Mouse (Mus musculus) frontal cortex, postnatal 14 days (tissue): Measurements from ENCODE around the gene Rasgrf2.
"Not testable (repeated sequence)": the region's sequence is repeated elsewhere in the genome, so short reads cannot be mapped to it uniquely, and the experiment has no call there.

Experiments
- DNase-seq, 2 experiments: peaks; one replicate each; pipeline ENCODE4 v3.0.0; 2022; ENCODE audit warnings: low spot score in 2 of 2

Gene Rasgrf2

GRCm38 (mm10) chr13:92131384-92132150 lies at the start of gene Rasgrf2:
Gene Rasgrf2 (minus strand): TSS chr13:92131656.
- peak; percentile 29 to 51 for DNase-seq

- DNase-seq = not testable (repeated sequence)
These were observed 41.2 kb upstream of the Rasgrf2 start for GRCm38 (mm10) chr13:92172686-92173085.

- no peak for DNase-seq
These were observed 19.1 kb upstream of the Rasgrf2 start for GRCm38 (mm10) chr13:92150551-92150950.

GRCm38 (mm10) chr13:92148858-92149257 lies 17.4 kb upstream of the Rasgrf2 start:
- no peak for DNase-seq

DNA sequence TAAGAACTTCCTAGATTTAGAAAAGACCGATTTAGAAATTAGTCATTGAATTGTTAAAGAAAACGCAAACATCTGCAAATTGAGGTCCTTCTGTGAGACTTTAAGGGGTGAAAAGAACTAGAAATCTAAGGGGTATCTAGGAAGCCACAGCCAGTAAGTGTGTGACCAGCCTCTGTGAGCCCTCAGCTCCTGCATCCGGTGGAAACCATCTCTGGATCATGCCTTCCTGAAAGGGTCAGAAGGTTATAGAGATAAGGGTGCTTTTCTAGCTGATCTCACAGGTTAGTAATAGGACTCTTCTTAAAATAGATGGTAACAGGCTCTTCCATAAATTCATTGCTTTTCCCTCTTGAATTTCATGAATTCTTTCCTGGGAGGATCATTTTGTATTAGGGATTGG lies 3.3 kb upstream of the Rasgrf2 start:
- DNase-seq = no peak

GRCm38 (mm10) chr13:92132599-92132998 lies 1.1 kb upstream of the Rasgrf2 start:
- DNase-seq = no peak

DNA sequence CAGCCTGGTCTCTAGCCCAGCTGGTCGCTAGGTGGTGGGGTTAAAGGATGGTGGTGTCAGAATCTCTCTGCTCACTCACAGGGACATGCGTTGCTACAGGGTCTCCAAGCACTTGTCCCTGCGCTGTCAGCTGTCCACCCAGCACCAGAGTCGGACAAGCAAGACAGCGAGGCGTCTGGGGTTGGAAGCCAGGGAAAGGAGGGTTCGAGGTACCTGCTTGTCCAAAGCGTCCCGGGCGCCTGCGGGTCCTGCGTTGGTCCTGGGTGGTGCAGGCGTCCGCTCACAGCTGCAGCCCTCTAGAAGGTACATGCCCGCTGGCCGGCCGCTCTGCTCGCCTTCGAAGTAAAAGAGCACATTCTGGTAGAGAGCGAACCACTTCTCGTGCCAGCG lies 467 bp downstream of the Rasgrf2 start:
- DNase-seq = peak; percentile 7 to 16

- DNase-seq = no peak
These were observed 1.6 kb downstream of the Rasgrf2 start for GRCm38 (mm10) chr13:92129877-92130276.

DNA sequence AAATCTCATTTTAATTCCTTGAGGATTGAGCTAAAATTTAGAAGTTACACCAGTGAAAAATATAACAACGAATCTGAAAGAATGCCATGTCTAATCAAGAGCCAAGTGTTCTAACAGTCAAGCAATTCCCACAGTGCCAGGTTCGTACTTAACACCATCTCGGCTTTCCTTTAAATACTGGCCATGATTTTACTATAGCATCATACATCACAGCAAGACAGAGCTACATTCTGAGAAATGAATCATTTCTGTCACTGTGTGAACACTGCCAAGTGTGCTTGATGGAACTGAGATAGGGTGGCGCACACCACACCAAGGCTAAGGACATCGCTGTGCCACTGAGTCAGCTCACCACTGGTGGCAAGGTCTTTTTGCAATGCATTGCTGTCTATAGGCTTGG lies 5.6 kb downstream of the Rasgrf2 start:
- no peak for DNase-seq

DNA sequence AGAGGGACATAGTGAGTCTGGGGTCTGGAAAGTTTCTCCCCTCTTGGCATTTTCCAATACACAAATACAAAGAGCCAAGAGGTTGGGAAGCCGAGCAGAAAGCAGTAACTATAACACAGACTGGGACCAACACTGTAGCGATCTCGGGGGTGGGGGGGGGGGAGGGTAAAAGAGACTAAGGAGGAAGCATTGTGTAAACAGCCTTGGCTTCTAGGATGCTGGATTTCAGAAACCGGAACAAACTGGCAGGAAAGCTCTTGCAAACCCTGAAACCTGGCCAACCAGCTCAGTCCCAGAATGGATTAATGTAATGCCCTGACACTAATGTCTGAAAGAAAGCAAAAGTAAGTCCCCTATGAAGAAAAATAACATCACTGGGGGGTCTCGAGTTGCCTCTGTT lies 11.8 kb downstream of the Rasgrf2 start:
- no peak for DNase-seq

GRCm38 (mm10) chr13:92114076-92114475 lies 17.4 kb downstream of the Rasgrf2 start:
- no peak for DNase-seq

DNA sequence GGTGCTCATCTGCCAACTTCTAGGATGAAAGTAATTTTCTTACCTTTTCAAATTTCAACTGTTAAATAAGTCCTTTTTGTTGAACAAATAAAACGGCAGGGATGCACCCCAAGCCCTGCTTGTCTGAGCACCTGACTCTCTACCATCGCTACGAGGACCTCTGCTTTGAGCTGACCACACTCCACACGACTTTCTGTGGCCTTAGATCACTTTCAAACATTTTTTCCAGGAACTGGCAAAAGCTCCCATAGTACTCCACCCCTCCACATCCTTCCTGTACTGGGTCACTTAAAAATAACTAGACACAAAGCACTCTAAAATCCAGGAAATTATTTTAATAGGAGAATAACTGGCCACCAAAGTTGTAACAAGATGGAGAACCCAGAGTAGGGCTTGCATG lies 23.2 kb downstream of the Rasgrf2 start:
- no peak for DNase-seq

DNA sequence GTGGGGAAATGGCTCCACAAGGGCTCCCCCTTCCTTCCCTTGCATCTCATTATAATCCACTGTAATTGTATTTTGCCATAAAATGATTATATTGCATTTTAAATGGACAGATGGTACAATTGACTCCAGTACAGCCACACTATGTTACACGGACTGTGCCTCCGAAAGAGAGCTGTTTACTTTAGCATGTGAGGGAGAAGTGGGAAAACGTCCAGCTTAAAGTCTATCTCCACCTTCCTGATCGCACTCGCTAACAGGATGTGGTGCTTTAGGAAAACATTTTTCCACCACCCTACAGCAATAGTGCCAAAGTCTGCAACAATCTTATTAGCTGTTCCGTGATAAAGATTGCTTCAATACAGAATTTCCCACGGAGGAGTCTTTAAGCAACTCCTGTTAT lies 27.2 kb downstream of the Rasgrf2 start:
- DNase-seq = no peak

GRCm38 (mm10) chr13:92098484-92098883 lies 33.0 kb downstream of the Rasgrf2 start:
- DNase-seq = no peak

- DNase-seq = no peak
These were observed 36.0 kb downstream of the Rasgrf2 start for GRCm38 (mm10) chr13:92095131-92096090.

GRCm38 (mm10) chr13:92093712-92094290 lies 37.7 kb downstream of the Rasgrf2 start:
- no peak for DNase-seq

- DNase-seq = no peak
These were observed 58.3 kb downstream of the Rasgrf2 start for GRCm38 (mm10) chr13:92073111-92073510.

GRCm38 (mm10) chr13:92068651-92069050 lies 62.8 kb downstream of the Rasgrf2 start:
- no peak for DNase-seq

- DNase-seq = no peak
These were observed 63.6 kb downstream of the Rasgrf2 start for GRCm38 (mm10) chr13:92067831-92068230.

- no peak for DNase-seq
These were observed 77.7 kb downstream of the Rasgrf2 start for GRCm38 (mm10) chr13:92053748-92054147.

GRCm38 (mm10) chr13:92053001-92053400 lies 78.5 kb downstream of the Rasgrf2 start:
- DNase-seq = no peak

DNA sequence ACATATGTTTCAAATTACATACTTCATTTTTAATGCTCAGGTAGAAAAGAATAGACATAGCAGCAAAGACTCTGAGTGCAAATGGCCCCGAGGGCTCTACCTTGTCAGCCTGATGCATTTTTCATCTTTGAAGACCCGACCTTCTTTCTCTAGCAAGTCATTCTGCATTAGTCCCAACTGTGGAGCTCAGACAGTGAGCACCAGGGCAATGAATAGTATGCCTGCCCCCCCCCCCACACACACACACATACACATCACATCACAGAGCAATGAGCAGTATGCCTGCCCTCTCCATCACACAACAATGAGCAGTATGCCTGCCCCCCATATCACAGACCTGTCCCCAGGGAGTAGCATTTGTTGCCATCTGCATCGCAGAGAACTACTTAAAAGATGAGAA lies 80.2 kb downstream of the Rasgrf2 start:
- no peak for DNase-seq
